Mouse (Mus musculus) heart, adult 2 months (tissue): ENCODE results near the gene Rtp1. TPM values are rescaled to one million over a fixed set of nuclear protein-coding genes. Genes with fewer than 3 reads are reported as not detected.

ENCODE experiments used
- DNase-seq, 2 experiments: peaks; one replicate each; pipeline ENCODE4 v3.0.0; 2021
- H3K27ac ChIP-seq: fragments of 200-600 bp; 2 replicates; pipeline ENCODE4 v1.8.1; 2022
- H3K27me3 ChIP-seq: fragments of 200-500 bp; 2 replicates; pipeline ENCODE4 v1.6.1; 2012; ENCODE audit warnings: mild to moderate bottlenecking, low read length, inconsistent platforms, mixed read lengths; ENCODE audit not compliant: control insufficient read depth, insufficient read depth
- H3K36me3 ChIP-seq: fragments of 200-500 bp; 2 replicates; pipeline ENCODE4 v1.6.1; 2012; ENCODE audit warnings: low read length, inconsistent platforms; ENCODE audit not compliant: control insufficient read depth, insufficient read depth
- H3K4me1 ChIP-seq: fragments of 200-500 bp; 2 replicates; pipeline ENCODE4 v1.6.1; 2011; ENCODE audit warnings: low read length; ENCODE audit not compliant: control insufficient read depth, insufficient read depth
- H3K4me3 ChIP-seq: fragments of 200-600 bp; 2 replicates; pipeline ENCODE4 v1.8.1; 2022
- H3K79me2 ChIP-seq: fragments of 200-500 bp; replicated peaks from 2 replicates; pipeline ENCODE4 v1.6.1; 2012; ENCODE audit warnings: mild to moderate bottlenecking, inconsistent platforms, low read length, moderate library complexity, mixed read lengths; ENCODE audit not compliant: control insufficient read depth, insufficient read depth
- H3K9ac ChIP-seq: fragments of 200-500 bp; 2 replicates; pipeline ENCODE4 v1.6.1; 2012; ENCODE audit warnings: low read depth, mild to moderate bottlenecking, control low read depth, inconsistent platforms, low read length, mixed read lengths
- CTCF ChIP-seq: fragments of 200-600 bp; IDR thresholded peaks from 2 replicates; pipeline ENCODE4 v1.8.1; 2022; ENCODE audit warnings: antibody characterized with exemption, mild to moderate bottlenecking, moderate library complexity
- EP300 ChIP-seq: fragments of 200-500 bp; IDR thresholded peaks from 2 replicates; pipeline ENCODE4 v1.6.1; 2011; ENCODE audit warnings: low read depth, low read length, control low read depth; ENCODE audit not compliant: insufficient read depth
- POLR2A ChIP-seq: fragments of 200-500 bp; IDR thresholded peaks from 2 replicates; pipeline ENCODE4 v1.6.1; 2011; ENCODE audit warnings: mild to moderate bottlenecking, low read depth, low read length, control low read depth; ENCODE audit not compliant: insufficient read depth
- WGBS: fragments of 180-500 bp; shearing (Covaris S2); methylation state at CpG from one replicate; pipeline ENCODE4 v1.1.7; 2018; 5-methylcytosine and 5-hydroxymethylcytosine counted together
- intact Hi-C: fragments of 180-260 bp; cut with DNase I; formaldehyde crosslinking; loops from one replicate; pipeline ENCODE4 v1.15.1; 2025
- polyA plus RNA-seq: library from polyadenylated mRNA; depleted of rRNA; stranded (reverse); fragments of >200 nt; gene quantifications from 2 replicates; pipeline ENCODE4 v1.2.3, GENCODE M21; 2012; rRNA removed
- total RNA-seq, 2 experiments: library from RNA; stranded (reverse); gene quantifications; 2 replicates each; pipeline ENCODE4 v1.2.3; 2021

The Rtp1 gene
- total and polyA plus RNA-seq, 3 experiments = not detected

- Histone ChIP-seq H3K79me2 (no peaks in the 10 kb centered on the region), H3K27me3 (no peaks in the 10 kb centered on the region), H3K4me1 (no peaks in the 10 kb centered on the region), H3K4me3 (no peak overlapping the region), H3K9ac (no peak overlapping the region), H3K27ac (no peak overlapping the region), H3K36me3 (no peaks in the 10 kb centered on the region)
- DNase-seq = no peak
- 79% methylated on average over 7 of the region's 7 CpGs for WGBS
- no peak for TF ChIP-seq POLR2A
- no peak for TF ChIP-seq EP300
- no peak for TF ChIP-seq CTCF
- intact Hi-C loops = no loop called here
Measured at GRCm38 (mm10) chr16:23479872-23480603, 51.1 kb downstream of the Rtp1 start.

GRCm38 (mm10) chr16:23482218-23482617 is 53.3 kb downstream of the Rtp1 start:
- intact Hi-C loops = no loop called here
- Histone ChIP-seq H3K4me3 (no peak overlapping the region), H3K9ac (no peak overlapping the region), H3K27me3 (no peaks in the 10 kb centered on the region), H3K36me3 (no peaks in the 10 kb centered on the region), H3K27ac (no peak overlapping the region), H3K79me2 (no peaks in the 10 kb centered on the region), H3K4me1 (no peaks in the 10 kb centered on the region)
- 95% methylated on average over 3 of the region's 3 CpGs for WGBS
- TF ChIP-seq CTCF = no peak
- DNase-seq = no peak

GRCm38 (mm10) chr16:23482846-23483245 is 53.9 kb downstream of the Rtp1 start:
- TF ChIP-seq POLR2A = no peak
- TF ChIP-seq EP300 = no peak
- TF ChIP-seq CTCF = no peak
- intact Hi-C loops = no loop called here
- Histone ChIP-seq H3K4me3 (no peak overlapping the region), H3K4me1 (no peaks in the 10 kb centered on the region), H3K79me2 (no peaks in the 10 kb centered on the region), H3K9ac (no peak overlapping the region), H3K27me3 (no peaks in the 10 kb centered on the region), H3K36me3 (no peaks in the 10 kb centered on the region), H3K27ac (no peak overlapping the region)
- DNase-seq = no peak
- 95% methylated on average over 12 of the region's 12 CpGs for WGBS

- Histone ChIP-seq H3K36me3 (no peaks in the 10 kb centered on the region), H3K27ac (no peak overlapping the region), H3K27me3 (no peaks in the 10 kb centered on the region), H3K4me3 (no peak overlapping the region), H3K79me2 (no peaks in the 10 kb centered on the region), H3K9ac (no peak overlapping the region), H3K4me1 (no peaks in the 10 kb centered on the region)
- intact Hi-C loops = no loop called here
- no peak for TF ChIP-seq CTCF
- no peak for TF ChIP-seq EP300
- no peak for TF ChIP-seq POLR2A
- DNase-seq = no peak
- WGBS = 66% methylated on average over 10 of the region's 10 CpGs
Measured at GRCm38 (mm10) chr16:23483292-23483691, 54.4 kb downstream of the Rtp1 start.

Other genes with a start within 250 kb of the Rtp1 start
- gene St6gal1, start 204.4 kb upstream of the Rtp1 start, total RNA-seq = 1 to 10 TPM; 8.4 to 9.9 TPM
- 6.0 and 9.9 TPM in 2 replicates for gene St6gal1, start 204.4 kb upstream of the Rtp1 start, polyA plus RNA-seq
- 1 to 10 TPM; 4.5 to 4.8 TPM for gene Rtp4, start 91.2 kb downstream of the Rtp1 start, total RNA-seq
- gene Rtp4, start 91.2 kb downstream of the Rtp1 start, polyA plus RNA-seq = 10.4 and 11.0 TPM in 2 replicates
- gene Masp1, start 91.7 kb downstream of the Rtp1 start, total RNA-seq = 10 to 100 TPM; 15.4 to 15.8 TPM
- 10.3 and 15.8 TPM in 2 replicates for gene Masp1, start 91.7 kb downstream of the Rtp1 start, polyA plus RNA-seq